ENCODE assay signal across 8 mouse cellular contexts in the genomic region with DNA sequence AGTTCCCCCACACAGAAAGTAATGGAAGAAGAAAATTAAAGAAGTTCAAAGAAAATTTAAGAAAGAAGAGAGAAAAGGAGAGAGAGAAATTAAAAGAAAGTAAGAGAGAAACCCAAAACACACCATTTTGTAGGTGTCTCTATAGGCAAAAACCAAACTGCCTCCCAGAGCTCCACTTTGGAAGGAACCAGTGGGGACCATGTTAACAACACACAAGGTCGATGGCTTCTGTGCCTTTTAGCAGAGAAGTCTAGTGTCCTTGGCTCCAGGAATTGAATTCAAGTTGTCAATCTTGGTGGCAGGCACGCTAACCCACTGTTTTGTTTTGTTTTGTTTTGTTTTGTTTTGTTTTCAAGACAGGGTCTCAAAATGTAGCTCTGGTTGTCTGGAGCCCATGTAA. TPM values are rescaled to one million over a fixed set of nuclear protein-coding genes. Genes with fewer than 3 reads are reported as not detected.
DNase-seq lines count a peak whose midpoint lies in the region; ATAC-seq and TF ChIP-seq lines count a peak whose summit lies in the region.

No protein-coding gene starts in this region.

- TF ChIP-seq CTCF in stomach, postnatal 0 days (IDR thresholded peaks at IDR 0.05; ENCODE audit: low read depth) = no peak

- peak overlapping the region; percentile 44; the same call in 1 of the 2 replicates for H3K27ac ChIP-seq in stomach, embryonic 14.5 days (ENCODE audit: low read length)
- no peak overlapping the region for H3K27ac ChIP-seq in stomach, postnatal 0 days (replicated peaks)
- no peak overlapping the region for H3K27ac ChIP-seq in liver, embryonic 12.5 days

- H3K4me1 ChIP-seq in stomach, embryonic 14.5 days (ENCODE audit: control insufficient read depth, insufficient read depth, low read length) = 0 out of 2 replicates have a peak, but pooled peaks cover 5% of the 10 kb centered on the region
- no peaks in the 10 kb centered on the region for H3K4me1 ChIP-seq in stomach, postnatal 0 days (replicated peaks; ENCODE audit: control insufficient read depth, insufficient read depth)
- H3K4me1 ChIP-seq in liver, embryonic 12.5 days = peaks cover 50% of the 10 kb centered on the region

- no peaks in the 10 kb centered on the region; the same call in 1 of the 2 replicates for H3K36me3 ChIP-seq in stomach, embryonic 14.5 days (ENCODE audit: control insufficient read depth, insufficient read depth, low read length)
- H3K36me3 ChIP-seq in stomach, postnatal 0 days (ENCODE audit: control insufficient read depth, insufficient read depth, low read length) = no peaks in the 10 kb centered on the region
- H3K36me3 ChIP-seq in liver, embryonic 12.5 days = peaks cover 5% of the 10 kb centered on the region

- no peak for ATAC-seq in stomach, embryonic 14.5 days (ENCODE audit: insufficient number of reproducible peaks, insufficient read depth, low FRiP score, low read depth)
- no peak for ATAC-seq in stomach, postnatal 0 days (ENCODE audit: low FRiP score, low TSS enrichment)
- ATAC-seq in liver, embryonic 12.5 days = no peak

- H3K9me3 ChIP-seq in stomach, embryonic 14.5 days (ENCODE audit: control insufficient read depth, low read depth, low read length) = no peaks in the 10 kb centered on the region
- no peaks in the 10 kb centered on the region for H3K9me3 ChIP-seq in stomach, postnatal 0 days (ENCODE audit: control insufficient read depth, low read length)
- H3K9me3 ChIP-seq in liver, embryonic 12.5 days (replicated peaks) = no peaks in the 10 kb centered on the region

- peak overlapping the region; percentile 85 for H3K4me2 ChIP-seq in stomach, embryonic 14.5 days (replicated peaks; ENCODE audit: low read depth, low read length)
- H3K4me2 ChIP-seq in stomach, postnatal 0 days (replicated peaks; ENCODE audit: low read depth) = no peak overlapping the region; the same call in 1 of the 2 replicates
- peak overlapping the region; percentile 85 for H3K4me2 ChIP-seq in liver, embryonic 12.5 days

- 60% methylated on average over 2 of the region's 2 CpGs for WGBS in stomach, embryonic 14.5 days
- WGBS in stomach, postnatal 0 days = 54% methylated on average over 2 of the region's 2 CpGs
- WGBS in liver, embryonic 12.5 days (ENCODE audit: insufficient replicate concordance) = 41% methylated on average over 2 of the region's 2 CpGs

- no peak for TF ChIP-seq EP300 in stomach, postnatal 0 days (optimal IDR thresholded peaks at IDR 0.05)

- H3K27me3 ChIP-seq in stomach, embryonic 14.5 days (ENCODE audit: control insufficient read depth, insufficient read depth, low read length) = no peaks in the 10 kb centered on the region
- H3K27me3 ChIP-seq in stomach, postnatal 0 days (ENCODE audit: control insufficient read depth, insufficient read depth, low read length) = no peaks in the 10 kb centered on the region
- H3K27me3 ChIP-seq in liver, embryonic 12.5 days (replicated peaks) = peaks cover 16% of the 10 kb centered on the region

- DNase-seq in embryo, embryonic 11 days = peak; percentile 20
- no peak for DNase-seq in embryo, embryonic 10 days (ENCODE audit: low spot score)
- no peak for DNase-seq in stomach, postnatal 0 days (ENCODE audit: low spot score)
- DNase-seq in right cerebral cortex, postnatal 36 days (ENCODE audit: low spot score in 2 of 2) = no peak
- DNase-seq in right cerebral cortex, postnatal 10 days (ENCODE audit: low spot score in 2 of 2) = no peak
- DNase-seq in frontal cortex, postnatal 14 days (ENCODE audit: low spot score in 2 of 2) = no peak

- H3K9ac ChIP-seq in stomach, embryonic 14.5 days (replicated peaks; ENCODE audit: low read depth, low read length) = no peak overlapping the region
- no peak overlapping the region for H3K9ac ChIP-seq in stomach, postnatal 0 days (ENCODE audit: low read length)
- H3K9ac ChIP-seq in liver, embryonic 12.5 days = peak overlapping the region; percentile 69; the same call in 1 of the 2 replicates

- 0 out of 2 replicates have a peak overlapping the region, but pooled peaks have one; percentile 68 for H3K4me3 ChIP-seq in stomach, embryonic 14.5 days (ENCODE audit: low read depth, low read length)
- no peak overlapping the region for H3K4me3 ChIP-seq in stomach, postnatal 0 days (ENCODE audit: low read depth, low read length)
- H3K4me3 ChIP-seq in liver, embryonic 12.5 days = peak overlapping the region; percentile 70

RNA-seq across cellular contexts. Expression of a gene that starts 6.8 kb away (rescaled TPM):
- polyA plus RNA-seq in stomach, embryonic 14.5 days (2014; fragmentation: Nextera tagmentation; extraction: Ambion mirVana) = 13.2 and 13.8 TPM in 2 replicates
- 8.6 and 10.0 TPM in 2 replicates for polyA plus RNA-seq in stomach, postnatal 0 days (2015; fragmentation: Nextera tagmentation; extraction: Ambion mirVana)
- polyA plus RNA-seq in liver, embryonic 12.5 days (2016; fragmentation: Nextera tagmentation; extraction: Ambion mirVana) = 23.2 and 25.6 TPM in 2 replicates

RNA-seq across cellular contexts. Expression of a gene that starts 29.3 kb away (rescaled TPM):
- not detected in 2 replicates for polyA plus RNA-seq in stomach, embryonic 14.5 days (2014; fragmentation: Nextera tagmentation; extraction: Ambion mirVana)
- not detected in 2 replicates for polyA plus RNA-seq in stomach, postnatal 0 days (2015; fragmentation: Nextera tagmentation; extraction: Ambion mirVana)
- polyA plus RNA-seq in liver, embryonic 12.5 days (2016; fragmentation: Nextera tagmentation; extraction: Ambion mirVana) = not detected in 2 replicates

RNA-seq across cellular contexts. Expression of a gene that starts 29.9 kb away (rescaled TPM):
- polyA plus RNA-seq in stomach, embryonic 14.5 days (2014; fragmentation: Nextera tagmentation; extraction: Ambion mirVana) = 43.2 and 52.0 TPM in 2 replicates
- polyA plus RNA-seq in stomach, postnatal 0 days (2015; fragmentation: Nextera tagmentation; extraction: Ambion mirVana) = 27.4 and 28.8 TPM in 2 replicates
- polyA plus RNA-seq in liver, embryonic 12.5 days (2016; fragmentation: Nextera tagmentation; extraction: Ambion mirVana) = 82.8 and 84.2 TPM in 2 replicates

RNA-seq across cellular contexts. Expression of a gene that starts 31.3 kb away (rescaled TPM):
- 6.2 and 7.7 TPM in 2 replicates for polyA plus RNA-seq in stomach, embryonic 14.5 days (2014; fragmentation: Nextera tagmentation; extraction: Ambion mirVana)
- 4.1 and 4.8 TPM in 2 replicates for polyA plus RNA-seq in stomach, postnatal 0 days (2015; fragmentation: Nextera tagmentation; extraction: Ambion mirVana)
- polyA plus RNA-seq in liver, embryonic 12.5 days (2016; fragmentation: Nextera tagmentation; extraction: Ambion mirVana) = 4.5 and 4.9 TPM in 2 replicates

RNA-seq across cellular contexts. Expression of a gene that starts 31.5 kb away (rescaled TPM):
- 7.5 and 8.6 TPM in 2 replicates for polyA plus RNA-seq in stomach, embryonic 14.5 days (2014; fragmentation: Nextera tagmentation; extraction: Ambion mirVana)
- 4.9 and 5.8 TPM in 2 replicates for polyA plus RNA-seq in stomach, postnatal 0 days (2015; fragmentation: Nextera tagmentation; extraction: Ambion mirVana)
- 5.1 and 5.5 TPM in 2 replicates for polyA plus RNA-seq in liver, embryonic 12.5 days (2016; fragmentation: Nextera tagmentation; extraction: Ambion mirVana)
